Mouse (Mus musculus): ENCODE measurements around the gene Tsc22d4. TPM values are rescaled to one million over a fixed set of nuclear protein-coding genes. Genes with fewer than 3 reads are reported as not detected.
A peak's percentile ranks its signal among the peaks of the same experiment; 100 is the strongest.

Gene Tsc22d4
- total RNA-seq, 1 experiment from 2014 or later, result 70.0 TPM

- peak; percentile 74 for ATAC-seq (replicated peaks; ENCODE audit: insufficient number of reproducible peaks, low FRiP score, low TSS enrichment, poor library complexity, severe bottlenecking)
These were observed 11.5 kb downstream of the Tsc22d4 start for GRCm38 (mm10) chr5:137756882-137757661.

- no peak for ATAC-seq (replicated peaks; ENCODE audit: insufficient number of reproducible peaks, low FRiP score, low TSS enrichment, poor library complexity, severe bottlenecking)
These were observed 12.4 kb downstream of the Tsc22d4 start for GRCm38 (mm10) chr5:137757887-137758286.

- ATAC-seq (replicated peaks; ENCODE audit: insufficient number of reproducible peaks, low FRiP score, low TSS enrichment, poor library complexity, severe bottlenecking), result no peak
These were observed 13.5 kb downstream of the Tsc22d4 start for GRCm38 (mm10) chr5:137758921-137759534.

GRCm38 (mm10) chr5:137759971-137760412, 14.5 kb downstream of the Tsc22d4 start:
- peak; percentile 62 for ATAC-seq (replicated peaks; ENCODE audit: insufficient number of reproducible peaks, low FRiP score, low TSS enrichment, poor library complexity, severe bottlenecking)

- no peak for ATAC-seq (replicated peaks; ENCODE audit: insufficient number of reproducible peaks, low FRiP score, low TSS enrichment, poor library complexity, severe bottlenecking)
These were observed 19.2 kb downstream of the Tsc22d4 start for GRCm38 (mm10) chr5:137764609-137765340.

GRCm38 (mm10) chr5:137766270-137766669, 20.7 kb downstream of the Tsc22d4 start:
- no peak for ATAC-seq (replicated peaks; ENCODE audit: insufficient number of reproducible peaks, low FRiP score, low TSS enrichment, poor library complexity, severe bottlenecking)

GRCm38 (mm10) chr5:137768475-137768874, 22.9 kb downstream of the Tsc22d4 start:
- ATAC-seq (replicated peaks; ENCODE audit: insufficient number of reproducible peaks, low FRiP score, low TSS enrichment, poor library complexity, severe bottlenecking), result no peak

- ATAC-seq (replicated peaks; ENCODE audit: insufficient number of reproducible peaks, low FRiP score, low TSS enrichment, poor library complexity, severe bottlenecking), result peak; percentile 73
These were observed 25.2 kb downstream of the Tsc22d4 start for GRCm38 (mm10) chr5:137770709-137771108.

GRCm38 (mm10) chr5:137772755-137773154, 27.2 kb downstream of the Tsc22d4 start:
- ATAC-seq (replicated peaks; ENCODE audit: insufficient number of reproducible peaks, low FRiP score, low TSS enrichment, poor library complexity, severe bottlenecking), result no peak

GRCm38 (mm10) chr5:137775587-137776290, 30.2 kb downstream of the Tsc22d4 start:
- no peak for ATAC-seq (replicated peaks; ENCODE audit: insufficient number of reproducible peaks, low FRiP score, low TSS enrichment, poor library complexity, severe bottlenecking)

- ATAC-seq (replicated peaks; ENCODE audit: insufficient number of reproducible peaks, low FRiP score, low TSS enrichment, poor library complexity, severe bottlenecking), result peak; percentile 51
These were observed 30.9 kb downstream of the Tsc22d4 start for GRCm38 (mm10) chr5:137776408-137776918.

- no peak for ATAC-seq (replicated peaks; ENCODE audit: insufficient number of reproducible peaks, low FRiP score, low TSS enrichment, poor library complexity, severe bottlenecking)
These were observed 31.8 kb downstream of the Tsc22d4 start for GRCm38 (mm10) chr5:137777267-137777845.

GRCm38 (mm10) chr5:137778635-137779034, 33.1 kb downstream of the Tsc22d4 start, which contains the start of gene Ppp1r35:
Gene Ppp1r35 (plus strand): TSS chr5:137778849.
- ATAC-seq (replicated peaks; ENCODE audit: insufficient number of reproducible peaks, low FRiP score, low TSS enrichment, poor library complexity, severe bottlenecking), result peak; percentile 87

- no peak for ATAC-seq (replicated peaks; ENCODE audit: insufficient number of reproducible peaks, low FRiP score, low TSS enrichment, poor library complexity, severe bottlenecking)
These were observed 33.8 kb downstream of the Tsc22d4 start for GRCm38 (mm10) chr5:137779053-137779933.

GRCm38 (mm10) chr5:137781661-137782060, 36.1 kb downstream of the Tsc22d4 start:
- no peak for ATAC-seq (replicated peaks; ENCODE audit: insufficient number of reproducible peaks, low FRiP score, low TSS enrichment, poor library complexity, severe bottlenecking)

GRCm38 (mm10) chr5:137782776-137783522, 37.4 kb downstream of the Tsc22d4 start:
- no peak for ATAC-seq (replicated peaks; ENCODE audit: insufficient number of reproducible peaks, low FRiP score, low TSS enrichment, poor library complexity, severe bottlenecking)
